Mouse (Mus musculus): ENCODE data around the gene Stab1.

Gene Stab1

DNA sequence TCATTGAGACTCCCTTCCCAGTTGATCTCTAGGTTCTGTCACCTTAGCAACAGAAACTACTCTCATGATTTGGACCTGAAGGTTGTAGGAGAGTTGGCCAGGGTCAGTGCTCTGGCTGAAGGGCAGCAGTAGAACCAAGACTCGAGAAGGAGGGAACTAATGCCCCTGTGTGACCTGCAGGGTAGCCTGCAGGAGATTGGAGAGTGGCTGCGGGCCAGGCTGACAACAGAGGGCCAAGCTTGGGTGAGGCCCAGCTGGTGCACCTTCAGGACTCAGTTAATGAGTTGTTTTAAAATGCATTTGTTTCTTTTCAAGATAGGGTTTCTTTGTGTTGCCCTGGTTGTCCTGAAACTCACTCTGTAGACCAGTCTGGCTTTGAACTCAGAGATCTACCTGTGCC is 3.4 kb downstream of the Stab1 start:
- DNase-seq (ENCODE audit: low spot score): no peak

DNA sequence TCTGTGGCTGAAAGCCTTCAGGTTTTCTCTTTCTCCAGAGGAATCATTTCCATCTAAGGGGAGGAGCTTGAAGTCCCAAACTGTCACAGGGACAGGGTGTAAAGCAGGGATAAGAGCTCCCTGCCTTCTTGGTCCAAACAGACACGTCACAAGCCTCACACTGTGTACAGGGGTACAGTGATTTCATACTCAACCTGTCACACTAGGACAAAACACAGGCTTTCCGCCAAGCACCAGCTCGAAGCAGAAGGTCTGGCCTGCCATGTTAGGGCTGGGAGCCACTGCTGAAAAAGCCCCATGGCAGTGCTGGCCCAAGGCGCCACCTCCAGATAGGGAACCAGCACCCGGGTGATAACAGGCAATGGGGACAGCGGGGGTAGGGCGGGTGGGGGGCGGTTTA is 4.4 kb downstream of the Stab1 start:
- no peak for DNase-seq (ENCODE audit: low spot score)

DNA sequence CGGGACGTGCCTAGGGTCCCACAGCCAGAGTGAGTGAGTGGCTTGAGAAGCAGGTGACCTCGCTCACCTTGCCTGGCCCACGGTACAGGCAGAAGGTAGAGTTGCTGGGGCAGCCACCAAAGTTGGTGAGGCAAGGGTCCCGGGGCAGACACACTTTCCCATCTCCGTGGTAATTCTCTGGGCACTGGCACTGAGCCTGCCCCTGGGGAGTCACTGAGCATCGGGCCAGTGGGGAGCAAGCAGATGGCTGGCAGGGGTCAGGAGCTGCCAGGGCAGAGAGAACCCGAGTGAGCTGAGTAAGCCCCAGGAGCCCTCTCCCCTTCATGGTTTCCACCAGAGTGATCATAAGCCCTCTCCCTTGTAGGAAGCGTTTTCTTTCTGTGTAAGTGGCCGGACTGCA is 6.8 kb downstream of the Stab1 start:
- no peak for DNase-seq (ENCODE audit: low spot score)

GRCm38 (mm10) chr14:31161191-31161590 is 7.2 kb downstream of the Stab1 start:
- DNase-seq (ENCODE audit: low spot score): no peak

DNA sequence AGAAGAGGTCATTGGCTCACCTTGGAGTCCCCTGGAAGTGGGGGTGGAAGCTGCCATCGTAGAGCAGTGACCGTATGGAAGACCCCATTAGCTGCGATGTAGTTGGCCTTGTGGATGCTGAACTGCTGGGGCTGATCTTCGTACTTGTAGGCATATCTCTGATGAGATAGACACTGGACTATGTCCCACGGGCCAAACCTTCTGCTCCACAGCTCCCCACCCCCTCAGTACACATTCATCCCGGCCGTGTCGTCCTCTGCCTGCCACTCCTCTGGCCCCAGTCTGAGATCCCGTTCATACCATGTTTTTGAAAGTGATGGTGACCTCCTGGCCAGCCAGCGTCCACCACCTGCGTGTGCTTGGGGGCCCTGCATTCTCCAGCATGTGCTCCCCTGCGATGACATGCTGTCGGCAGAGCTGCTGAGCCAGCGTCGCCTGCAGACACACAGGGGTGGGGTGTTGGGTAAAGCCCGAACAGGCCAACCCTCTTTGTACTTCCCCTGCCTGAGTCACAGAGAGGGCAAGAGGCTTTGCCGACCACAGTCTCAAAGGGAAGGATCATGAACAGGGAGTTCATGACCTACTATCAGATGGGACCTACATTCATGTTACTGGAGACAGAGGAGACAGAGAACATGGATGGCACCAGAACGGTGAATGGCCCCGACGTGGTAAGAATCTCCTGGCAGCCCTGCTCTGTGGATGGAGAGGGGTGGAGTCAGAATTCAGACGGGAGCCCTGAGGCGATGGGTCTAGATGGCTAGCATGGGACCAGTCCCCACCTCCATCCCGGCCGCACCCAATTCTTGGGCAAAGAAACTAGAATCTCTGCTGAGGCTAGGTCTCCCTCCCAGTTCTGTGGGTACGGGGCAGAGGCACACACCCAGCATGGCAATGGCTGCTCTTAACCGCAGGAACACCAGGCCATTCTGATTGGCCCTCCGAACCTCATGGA is 8.0 kb downstream of the Stab1 start:
- DNase-seq (ENCODE audit: low spot score): peak; percentile 79

GRCm38 (mm10) chr14:31145694-31146093 is 22.7 kb downstream of the Stab1 start:
- DNase-seq (ENCODE audit: low spot score): no peak

- no peak for DNase-seq (ENCODE audit: low spot score)
These were observed 27.4 kb downstream of the Stab1 start for GRCm38 (mm10) chr14:31141011-31141410.

DNA sequence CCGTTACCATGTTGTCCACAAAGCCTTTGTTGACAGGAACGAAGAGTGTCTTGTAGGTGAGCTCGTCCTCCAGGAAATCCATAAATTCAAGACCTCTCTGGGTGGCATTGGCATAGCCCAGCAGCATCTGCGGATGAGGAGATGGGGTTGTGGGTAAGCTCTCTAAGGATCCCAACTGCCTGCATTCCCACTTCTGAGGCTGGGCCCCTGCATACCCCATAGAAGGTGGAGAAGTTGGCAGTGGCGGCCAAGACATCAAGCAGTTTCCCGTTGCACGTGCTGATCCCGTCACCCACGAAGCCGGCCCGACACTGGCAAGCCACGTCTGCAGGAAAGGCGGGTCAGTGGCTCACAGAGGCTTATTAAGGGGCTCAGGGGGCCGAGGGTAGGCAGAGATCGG is 28.3 kb downstream of the Stab1 start:
- DNase-seq (ENCODE audit: low spot score): no peak

- no peak for DNase-seq (ENCODE audit: low spot score)
These were observed 28.8 kb downstream of the Stab1 start for GRCm38 (mm10) chr14:31139666-31140065.

GRCm38 (mm10) chr14:31138897-31139429 is 29.5 kb downstream of the Stab1 start:
- no peak for DNase-seq (ENCODE audit: low spot score)

- DNase-seq (ENCODE audit: low spot score): no peak
These were observed 30.1 kb downstream of the Stab1 start for GRCm38 (mm10) chr14:31138219-31138896.

DNA sequence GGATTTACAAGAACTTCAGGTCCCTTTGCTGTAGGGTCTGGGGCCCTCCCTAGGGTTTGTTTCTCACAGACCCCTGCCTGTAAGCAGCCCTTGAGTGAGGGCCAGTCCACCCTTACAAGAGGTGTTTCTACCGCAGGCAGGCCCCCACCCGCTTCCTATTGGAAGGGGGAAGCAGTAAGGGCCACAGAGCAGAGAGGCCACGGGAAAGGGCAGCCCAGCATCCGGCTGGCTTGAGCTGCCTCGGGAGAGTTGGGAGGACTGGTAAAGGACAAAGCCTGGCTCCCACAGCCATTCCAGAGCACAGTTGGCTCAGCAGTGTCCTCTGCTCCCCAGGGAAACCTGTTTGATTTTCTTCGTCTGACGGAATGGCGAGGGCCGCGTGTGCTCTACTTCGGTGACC is 30.6 kb downstream of the Stab1 start:
- DNase-seq (ENCODE audit: low spot score): no peak

DNA sequence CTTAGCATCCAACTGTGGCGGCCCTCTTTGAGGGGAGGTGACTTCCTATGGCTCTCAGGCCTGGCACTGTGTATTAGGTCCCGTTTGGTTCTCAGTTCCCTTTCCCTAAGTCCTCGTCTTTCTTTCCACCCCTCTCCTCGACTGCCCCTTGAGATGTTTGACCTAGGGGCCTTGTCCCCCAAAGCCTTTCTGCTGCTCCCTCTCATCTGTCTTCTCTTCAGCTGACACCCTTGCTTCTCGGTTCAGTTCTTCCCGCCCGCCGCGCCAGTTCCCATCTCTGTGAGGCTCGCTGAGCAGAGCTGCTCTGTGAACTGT is 31.2 kb downstream of the Stab1 start:
- DNase-seq (ENCODE audit: low spot score): no peak

- DNase-seq (ENCODE audit: low spot score): no peak
These were observed 31.8 kb downstream of the Stab1 start for GRCm38 (mm10) chr14:31136411-31137280.

DNA sequence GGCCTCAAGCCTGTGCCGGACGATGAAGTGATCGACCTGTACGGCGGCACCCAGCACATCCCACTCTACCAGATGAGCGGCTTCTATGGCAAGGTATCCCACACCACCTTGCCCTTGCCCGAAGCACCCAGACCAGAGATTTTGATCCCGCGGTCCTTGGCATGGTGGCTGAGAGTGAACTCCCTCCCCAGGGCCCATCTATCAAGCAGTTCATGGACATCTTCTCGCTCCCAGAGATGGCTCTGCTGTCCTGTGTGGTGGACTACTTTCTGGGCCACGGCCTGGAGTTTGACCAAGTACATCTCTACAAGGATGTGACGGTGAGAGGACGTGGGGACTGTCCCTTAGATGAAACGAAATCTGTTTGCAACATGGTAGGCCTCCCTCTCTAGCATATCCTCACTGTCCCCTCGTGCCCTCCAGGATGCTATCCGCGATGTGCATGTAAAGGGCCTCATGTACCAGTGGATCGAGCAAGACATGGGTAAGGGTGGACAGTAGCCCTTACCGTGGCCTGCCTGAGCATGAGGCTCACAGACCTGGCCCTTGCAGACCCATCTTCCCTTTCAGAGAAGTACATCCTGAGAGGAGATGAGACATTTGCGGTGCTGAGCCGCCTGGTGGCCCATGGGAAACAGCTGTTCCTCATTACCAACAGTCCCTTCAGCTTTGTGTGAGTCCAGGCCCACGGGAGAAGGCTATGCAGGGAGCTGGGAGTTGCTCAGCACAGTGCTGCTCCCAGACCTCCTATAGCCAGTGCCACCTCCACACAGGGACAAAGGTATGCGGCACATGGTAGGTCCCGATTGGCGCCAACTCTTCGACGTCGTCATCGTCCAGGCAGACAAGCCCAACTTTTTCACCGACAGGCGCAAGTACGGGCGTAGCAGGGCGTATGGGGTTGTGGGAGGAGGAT is 32.7 kb downstream of the Stab1 start:
- DNase-seq (ENCODE audit: low spot score): no peak

DNA sequence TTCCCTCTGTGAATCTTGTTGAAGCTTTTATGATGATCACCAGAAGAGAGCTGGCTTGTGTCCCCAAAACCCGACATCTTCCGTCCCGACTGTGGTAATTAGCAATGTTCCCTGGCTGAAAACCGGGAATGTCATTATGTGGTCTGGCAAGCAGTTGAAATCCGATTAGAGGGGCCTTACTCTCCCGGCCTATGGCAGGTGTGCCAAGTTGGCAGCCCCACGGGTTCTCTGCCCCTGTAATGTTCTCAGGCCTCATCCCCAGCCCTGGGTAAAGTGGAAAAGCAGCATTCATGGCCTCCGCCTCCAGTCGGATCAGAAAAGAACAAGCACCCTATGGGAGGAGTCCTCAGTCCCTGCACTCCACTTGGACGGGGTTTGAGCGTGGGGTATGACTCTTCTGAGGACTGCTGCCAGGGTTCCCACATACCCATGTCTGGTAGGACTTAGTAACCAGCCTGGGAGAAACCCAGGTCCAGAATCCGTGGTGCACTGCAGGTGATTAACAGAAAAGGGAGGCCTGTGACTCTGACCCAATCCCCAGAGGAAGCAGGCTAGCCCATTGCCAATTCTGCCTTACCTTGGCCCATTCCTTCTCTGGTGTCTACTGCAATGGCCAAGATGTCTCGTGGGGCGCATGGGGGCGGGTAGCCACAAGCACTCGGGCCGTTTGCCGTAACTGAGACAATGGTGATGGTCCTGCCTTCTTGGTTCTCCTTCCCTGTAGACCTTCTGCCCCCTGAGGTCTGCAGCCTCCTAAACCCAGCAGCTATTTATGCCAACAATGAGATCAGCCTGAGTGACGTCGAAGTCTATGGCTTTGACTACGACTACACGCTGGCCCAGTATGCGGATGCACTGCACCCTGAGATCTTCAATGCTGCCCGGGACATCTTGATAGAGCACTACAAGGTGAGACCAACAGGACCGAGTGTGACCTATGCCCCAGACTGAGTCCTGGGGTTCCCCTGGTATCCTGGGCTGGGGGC is 34.1 kb downstream of the Stab1 start:
- no peak for DNase-seq (ENCODE audit: low spot score)

DNA sequence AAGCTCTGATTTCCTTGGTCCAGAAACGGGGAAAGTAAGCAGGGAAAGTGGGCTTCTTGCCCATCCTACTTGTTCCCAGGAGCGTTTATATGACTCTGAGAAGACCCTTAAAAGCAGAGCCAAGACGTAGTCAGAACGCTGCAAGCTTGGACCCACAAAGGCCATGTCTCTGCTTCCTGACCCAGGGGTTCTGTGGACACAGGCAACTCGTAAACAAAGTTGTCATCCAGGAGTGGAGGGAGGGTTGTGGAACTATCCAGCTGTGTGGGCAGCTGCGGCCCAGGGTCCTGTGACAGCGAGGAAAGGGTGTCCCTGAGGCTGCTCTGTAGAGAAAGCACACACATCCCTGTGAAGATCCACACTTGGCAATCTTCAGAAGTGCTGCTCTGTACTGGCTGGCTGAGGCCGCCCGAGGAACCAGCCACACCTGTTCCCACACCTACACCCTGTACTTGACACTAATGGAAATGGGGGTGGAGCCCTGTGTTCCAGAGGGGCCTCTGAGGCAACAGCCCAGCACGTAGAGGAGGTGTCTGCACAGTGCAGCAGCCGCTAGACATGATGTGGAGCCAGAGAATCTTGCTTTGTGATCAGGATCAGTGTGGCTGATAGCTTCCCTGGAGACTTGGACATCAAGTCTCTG is 35.3 kb downstream of the Stab1 start:
- DNase-seq (ENCODE audit: low spot score): no peak

DNA sequence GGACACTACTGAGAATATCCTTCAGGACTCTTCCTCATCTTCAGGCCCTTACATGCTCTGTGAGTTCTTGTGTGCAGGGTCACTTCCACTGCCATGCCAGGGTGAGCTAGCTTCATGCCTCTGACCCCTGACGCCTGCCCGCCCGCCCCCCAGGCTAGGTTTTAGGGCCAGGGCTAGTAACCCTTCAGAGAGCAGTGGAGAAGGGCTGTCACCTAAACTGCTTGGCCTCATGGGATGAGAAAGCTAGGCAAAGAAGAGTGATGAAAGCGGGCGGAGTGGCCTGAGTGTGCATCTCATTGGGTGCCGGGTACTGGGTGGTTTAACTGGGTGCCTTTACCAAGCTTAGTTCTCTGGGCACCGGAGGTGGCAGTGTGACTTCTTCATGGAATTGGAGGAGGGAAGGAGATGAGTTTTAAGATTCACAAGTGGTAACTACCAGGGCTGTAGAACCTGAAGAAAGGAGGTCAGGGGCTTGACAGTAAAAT is 35.9 kb downstream of the Stab1 start:
- no peak for DNase-seq (ENCODE audit: low spot score)

GRCm38 (mm10) chr14:31132031-31132430 is 36.4 kb downstream of the Stab1 start:
- peak; percentile 73 for DNase-seq (ENCODE audit: low spot score)
